Mouse (Mus musculus): ENCODE data around the gene Prss36.

Gene Prss36

DNA sequence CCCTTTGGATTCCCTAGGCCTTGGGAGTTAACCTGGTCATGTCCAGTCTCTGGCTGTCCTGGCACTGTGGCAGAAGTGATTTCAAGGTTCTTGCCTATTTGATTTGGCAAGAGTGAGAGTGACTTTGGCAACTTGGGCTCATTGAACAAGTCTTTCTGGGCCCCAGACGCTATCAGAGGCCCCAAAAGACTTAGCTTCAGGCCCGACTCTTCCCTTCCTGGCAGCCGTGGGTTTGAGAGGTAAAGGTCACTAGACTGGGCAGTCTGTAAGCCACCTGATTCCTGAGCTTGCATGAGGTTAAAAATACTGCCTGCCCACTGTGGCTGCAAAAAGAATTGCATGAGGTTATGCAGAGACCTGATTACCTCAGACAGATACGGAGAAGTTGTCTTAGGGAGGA, 37.9 kb downstream of the Prss36 start:
- CTCF ChIA-PET: interaction anchor here (0.6 kb wide), 1 partner anchor 743 kb away, joined by 4 read pairs; no protein-coding TSS in a partner anchor

DNA sequence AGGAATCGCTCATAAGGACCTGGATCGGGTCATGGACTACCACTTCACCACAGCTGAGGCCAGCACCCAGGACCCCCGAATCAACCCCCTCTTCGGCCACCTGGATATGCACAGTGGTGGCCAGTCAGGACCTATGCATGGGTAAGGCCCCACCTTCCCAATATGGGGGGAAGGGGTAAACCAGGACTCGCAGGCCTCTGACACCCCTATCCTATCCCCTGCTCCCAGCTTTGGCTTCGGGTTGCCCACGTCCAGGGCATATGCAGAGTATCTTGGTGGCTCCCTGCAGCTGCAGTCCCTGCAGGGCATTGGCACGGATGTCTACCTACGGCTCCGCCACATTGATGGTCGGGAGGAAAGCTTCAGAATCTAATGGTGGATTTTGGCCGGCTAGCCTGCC, 38.6 kb downstream of the Prss36 start:
- CTCF ChIA-PET: no interaction called here

DNA sequence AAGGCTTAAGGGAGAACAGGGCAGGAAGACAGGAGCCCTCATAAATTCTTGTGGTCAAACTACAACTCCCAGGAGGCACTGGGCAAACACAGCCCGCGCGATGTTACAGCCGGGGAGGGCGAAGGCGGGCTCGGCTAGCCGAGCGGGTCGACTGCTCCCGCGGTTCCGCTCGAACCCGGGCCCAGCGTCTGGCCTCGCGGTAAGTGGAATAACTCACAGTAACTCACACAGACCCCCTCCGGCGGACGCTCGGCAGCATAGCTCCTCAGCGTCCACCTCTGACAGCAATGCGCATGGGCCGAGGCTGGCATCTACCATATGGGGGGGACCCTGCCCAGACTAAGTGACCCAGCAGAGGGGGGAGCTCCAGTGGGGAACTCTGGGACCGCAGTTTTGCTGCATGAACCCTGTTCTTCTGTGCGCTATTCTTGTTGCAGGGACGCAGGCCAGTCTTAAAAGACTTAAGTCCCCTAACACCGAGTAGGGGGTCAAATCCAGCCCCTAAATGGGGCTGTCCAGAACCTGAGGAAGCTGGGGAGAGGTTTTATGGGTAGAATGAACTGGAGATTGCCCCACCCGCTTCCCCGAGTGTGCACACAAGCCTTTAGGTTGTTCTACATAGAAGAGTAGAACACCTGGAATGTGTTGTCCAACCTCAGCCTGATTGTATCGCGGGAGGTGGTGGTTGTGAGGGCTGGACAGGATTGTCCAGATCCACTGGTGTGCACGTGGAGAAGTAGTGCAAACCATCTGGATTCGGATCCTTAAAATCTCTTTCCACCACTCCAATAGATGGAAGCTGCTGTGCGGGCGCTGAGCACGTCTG, 42.3 kb downstream of the Prss36 start, which contains the start of gene Bckdk:
Gene Bckdk (plus strand): TSS at position 112 of the 826 bp plus-strand sequence.
- CTCF ChIA-PET: interaction anchor here (0.6 to 1.7 kb wide), 4 partner anchors 8 to 88 kb away, joined by 3 to 5 read pairs (median 3); partner anchors contain the start of gene Kat8

DNA sequence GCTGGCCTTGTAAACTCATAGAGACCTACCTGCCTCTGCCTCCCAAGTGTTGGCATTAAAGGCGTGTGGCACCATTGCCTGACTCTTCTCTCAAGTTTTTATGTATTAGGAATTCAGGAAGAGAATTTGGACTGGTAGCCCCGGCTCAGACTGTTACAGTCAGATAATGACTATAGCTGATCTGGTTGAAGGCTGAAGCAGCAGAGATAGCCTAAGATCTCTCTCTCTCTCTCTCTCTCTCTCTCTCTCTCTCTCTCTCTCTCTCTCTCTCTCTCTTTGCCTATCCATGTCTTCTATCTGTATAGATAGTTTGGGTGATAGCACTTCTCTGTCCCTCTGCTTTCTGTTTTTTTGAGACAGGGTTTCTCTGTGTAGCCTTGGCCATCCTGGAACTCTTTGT, 44.8 kb downstream of the Prss36 start:
- CTCF ChIA-PET: interaction anchor here (0.6 kb wide), 1 partner anchor 1703 kb away, joined by 4 read pairs; no protein-coding TSS in a partner anchor

DNA sequence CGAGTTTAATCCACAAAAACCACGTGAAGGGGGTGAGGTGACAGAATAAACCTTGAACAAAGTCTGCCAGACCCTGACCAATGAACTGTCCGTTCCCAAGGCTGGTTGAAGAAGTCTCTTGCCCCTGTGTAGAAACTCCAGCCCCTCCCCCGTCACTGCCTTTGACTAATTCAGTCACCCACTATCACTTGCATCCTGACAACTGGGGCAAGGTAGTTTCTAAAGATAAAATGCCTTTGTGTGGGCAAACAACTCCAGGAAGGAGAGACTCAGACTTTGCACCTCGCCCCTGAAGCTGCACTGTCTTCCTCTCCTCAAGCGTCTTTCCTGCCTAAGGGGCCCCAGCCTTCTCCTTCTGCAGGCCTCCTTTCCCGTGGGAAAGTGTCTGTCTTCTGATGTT, 46.5 kb downstream of the Prss36 start:
- CTCF ChIA-PET: no interaction called here

DNA sequence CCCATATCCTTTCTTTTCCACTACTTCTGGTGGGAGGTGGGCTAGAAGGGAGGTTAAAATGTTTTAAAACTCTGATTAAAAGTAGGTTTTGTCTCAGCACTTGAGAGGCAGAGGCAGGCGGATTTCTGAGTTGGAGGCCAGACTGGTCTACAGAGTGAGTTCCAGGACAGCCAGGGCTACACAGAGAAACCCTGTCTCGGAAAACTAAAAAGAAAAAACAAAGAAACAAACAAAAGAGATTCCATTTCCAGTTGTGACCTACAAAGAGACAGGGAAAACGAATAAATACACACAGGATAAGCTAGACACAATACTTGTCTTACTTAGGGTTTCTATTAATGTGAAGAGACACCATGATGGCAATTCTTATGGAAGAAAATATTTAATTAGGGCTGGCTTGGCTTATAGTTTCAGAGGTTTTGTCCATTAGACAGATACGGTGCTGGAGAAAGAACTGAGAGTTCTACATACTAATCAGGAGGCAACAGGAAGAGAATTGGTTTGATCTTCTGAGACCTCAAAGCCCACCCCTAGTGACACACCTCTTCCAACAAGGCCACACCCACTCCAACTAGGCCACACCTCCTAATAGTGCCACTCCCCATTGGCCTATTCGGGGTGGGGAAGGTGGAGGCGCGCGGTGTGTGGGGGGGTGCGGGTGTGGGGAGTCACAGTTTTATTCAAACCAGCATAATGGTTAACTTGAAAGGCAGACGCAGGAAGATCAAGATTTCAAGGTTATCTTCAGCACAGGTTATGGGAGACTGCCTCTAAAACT, 48.2 kb downstream of the Prss36 start:
- CTCF ChIA-PET: no interaction called here

DNA sequence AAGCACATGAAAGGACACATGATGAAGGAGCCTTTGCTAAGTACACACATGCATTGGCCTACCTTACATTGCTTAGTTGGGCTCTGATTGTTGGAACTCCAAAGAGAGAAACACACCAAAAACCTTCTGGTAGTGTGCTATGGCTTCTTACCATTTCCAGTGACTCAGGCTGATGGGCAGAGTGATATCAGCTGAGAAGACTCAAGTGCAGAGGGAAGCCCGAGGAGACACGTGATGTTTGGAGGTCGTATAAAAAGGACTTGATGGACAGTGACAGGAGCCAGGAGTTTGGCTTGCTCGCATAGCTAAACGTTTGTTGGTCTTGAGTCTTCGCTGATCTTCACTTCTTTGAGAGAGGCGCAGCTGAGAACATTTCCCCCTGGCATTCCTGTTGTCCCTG, 49.0 kb downstream of the Prss36 start:
- CTCF ChIA-PET: no interaction called here

DNA sequence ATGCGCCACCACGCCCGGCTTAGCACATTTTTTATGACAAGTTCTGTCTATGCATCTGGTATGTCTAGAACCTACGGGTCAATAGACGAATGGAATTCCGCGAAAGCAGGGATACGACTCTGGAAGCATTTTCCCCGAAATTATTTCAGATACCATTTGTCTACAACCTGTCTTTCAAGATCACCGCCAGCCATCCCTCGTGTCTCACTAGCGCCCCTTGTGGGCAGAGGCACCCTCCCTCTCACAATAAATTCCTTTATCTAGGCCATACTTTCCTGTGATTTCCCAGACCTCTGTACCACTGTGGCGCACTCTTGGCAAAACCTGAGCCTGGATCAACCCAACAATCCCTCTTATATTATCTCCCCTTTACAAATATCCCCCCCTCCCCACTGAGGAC, 50.1 kb downstream of the Prss36 start:
- CTCF ChIA-PET: interaction anchor here (0.7 to 0.8 kb wide), 2 partner anchors 16 to 95 kb away, joined by 3 to 7 read pairs; no protein-coding TSS in a partner anchor

DNA sequence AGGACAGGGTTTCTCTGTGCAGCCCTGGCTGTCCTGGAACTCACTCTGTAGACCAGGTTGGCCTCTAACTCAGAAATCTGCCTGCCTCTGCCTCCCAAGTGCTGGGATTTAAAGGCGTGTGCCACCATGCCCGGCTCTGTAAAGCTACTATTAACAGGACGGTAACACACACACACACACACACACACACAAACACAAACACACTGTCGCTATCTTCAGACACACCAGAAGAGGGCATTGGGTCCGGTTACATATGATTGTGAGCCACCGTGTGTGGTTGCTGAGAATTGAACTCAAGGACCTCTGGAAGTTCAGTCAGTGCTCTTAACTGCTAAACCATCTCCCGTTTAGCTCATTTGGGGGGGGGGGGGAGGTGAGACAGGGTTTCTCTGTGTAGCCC, 50.6 kb downstream of the Prss36 start:
- CTCF ChIA-PET: interaction anchor here (0.6 to 1.1 kb wide), 6 partner anchors 22 to 1146 kb away, joined by 4 to 9 read pairs (median 6); no protein-coding TSS in a partner anchor

DNA sequence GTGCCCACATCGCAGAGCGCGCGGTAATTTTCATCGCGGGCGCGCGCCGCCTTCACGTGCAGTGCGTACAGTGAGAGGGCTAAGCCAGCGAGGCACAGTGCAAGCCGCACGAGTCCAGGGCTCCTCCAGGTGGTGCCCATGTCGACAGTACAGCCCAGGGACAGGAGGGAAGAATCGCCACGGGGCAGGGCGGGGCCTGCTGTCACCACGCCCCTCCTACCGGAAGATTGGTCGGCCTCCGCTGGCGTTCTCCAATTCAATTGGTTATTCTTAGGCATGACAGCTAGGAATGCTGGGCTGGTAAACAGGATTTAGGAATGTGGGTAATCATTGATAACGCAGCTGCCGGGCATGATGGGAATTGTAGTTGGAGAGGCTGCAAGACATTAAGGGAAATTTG, 51.1 kb downstream of the Prss36 start, which contains the start of the genes Gm21974 and Vkorc1:
Gene Gm21974 (minus strand): TSS at position 13 of the 400 bp plus-strand sequence.
Gene Vkorc1 (minus strand): TSS at position 176 of the 400 bp plus-strand sequence.
- CTCF ChIA-PET: interaction anchor here (0.6 to 1.1 kb wide), 6 partner anchors 22 to 1145 kb away, joined by 4 to 9 read pairs (median 6); no protein-coding TSS in a partner anchor

DNA sequence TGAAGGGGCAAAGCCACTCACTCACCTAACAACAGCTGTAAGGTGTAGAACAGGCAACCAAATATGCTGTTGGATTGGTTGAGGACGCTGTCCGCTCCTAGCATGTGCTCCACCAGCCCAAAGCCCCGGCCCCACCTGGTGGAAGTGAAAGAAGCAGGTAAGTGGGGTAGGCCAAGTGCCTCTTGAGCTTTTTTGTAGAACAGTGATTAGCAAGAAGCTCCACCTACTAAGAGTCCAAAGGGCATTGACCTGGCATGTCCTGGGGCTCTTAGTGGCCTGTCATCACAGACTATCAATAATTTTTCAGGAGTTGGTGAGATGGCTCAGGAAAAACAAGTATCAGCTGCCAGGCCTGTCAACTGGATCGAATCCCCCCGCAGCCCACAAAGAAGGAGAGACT, 52.0 kb downstream of the Prss36 start:
- CTCF ChIA-PET: interaction anchor here (0.5 kb wide), 1 partner anchor 72 kb away, joined by 4 read pairs; no protein-coding TSS in a partner anchor

DNA sequence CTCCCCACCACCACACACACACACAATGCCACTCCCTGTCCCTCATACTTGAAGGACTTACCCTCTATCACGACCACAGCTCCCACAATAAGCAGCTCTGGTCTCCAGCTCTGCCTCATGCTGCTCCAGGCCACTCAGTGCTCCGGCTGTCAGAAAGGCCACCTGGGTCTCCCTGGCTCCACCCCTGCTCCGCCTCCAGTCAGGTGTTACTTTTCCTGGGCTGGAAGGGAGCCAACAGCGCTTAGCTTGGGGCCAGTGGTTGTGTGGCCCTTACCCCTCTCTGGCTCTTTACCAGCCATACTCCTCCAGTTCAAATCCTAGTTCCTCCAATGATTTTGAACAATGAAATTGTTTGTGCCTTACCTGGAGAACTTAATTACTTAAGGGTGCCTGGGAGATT, 55.7 kb downstream of the Prss36 start, which contains the start of gene Prss53:
Gene Prss53 (minus strand): TSS at position 173 of the 400 bp plus-strand sequence.
- CTCF ChIA-PET: no interaction called here

DNA sequence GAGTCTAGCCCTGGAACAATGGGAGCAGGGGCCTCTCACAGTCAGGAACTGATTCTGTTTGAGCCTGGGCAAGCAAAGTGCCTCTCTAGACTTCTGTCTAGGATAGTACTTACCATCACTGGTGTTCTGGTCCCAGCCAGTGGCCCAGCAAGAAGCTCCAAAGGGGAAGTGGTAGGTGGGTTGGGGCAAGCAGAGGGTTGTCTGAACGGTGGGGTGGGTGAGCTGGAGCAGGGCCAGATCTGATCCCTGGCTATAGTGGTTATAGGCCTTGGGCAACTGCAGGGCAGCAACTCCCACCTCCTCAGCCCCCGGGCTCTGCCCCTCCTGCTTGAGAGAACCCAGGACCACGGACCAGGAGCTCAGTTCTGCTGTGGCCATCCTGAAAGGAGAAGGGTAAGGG, 57.7 kb downstream of the Prss36 start:
- CTCF ChIA-PET: no interaction called here

DNA sequence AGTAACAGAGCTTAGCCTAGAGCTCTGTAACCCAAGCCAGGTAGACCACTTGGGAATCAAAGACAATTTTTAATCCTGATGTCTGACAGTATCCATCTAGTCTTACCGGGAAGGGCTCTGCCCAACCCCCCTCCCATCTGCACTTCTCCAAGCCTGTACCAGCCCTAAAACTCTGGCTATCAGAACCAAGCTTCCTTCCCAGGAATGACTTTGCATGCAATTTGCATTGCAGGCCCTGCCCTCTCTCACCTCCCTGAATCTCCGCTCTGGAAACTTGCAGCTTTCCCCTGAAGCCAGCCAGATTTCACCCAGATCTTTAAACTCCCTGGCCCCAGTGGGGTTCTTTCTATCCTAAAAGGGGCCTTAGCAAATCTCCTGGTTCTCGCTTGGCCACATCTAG, 58.7 kb downstream of the Prss36 start:
- CTCF ChIA-PET: no interaction called here

DNA sequence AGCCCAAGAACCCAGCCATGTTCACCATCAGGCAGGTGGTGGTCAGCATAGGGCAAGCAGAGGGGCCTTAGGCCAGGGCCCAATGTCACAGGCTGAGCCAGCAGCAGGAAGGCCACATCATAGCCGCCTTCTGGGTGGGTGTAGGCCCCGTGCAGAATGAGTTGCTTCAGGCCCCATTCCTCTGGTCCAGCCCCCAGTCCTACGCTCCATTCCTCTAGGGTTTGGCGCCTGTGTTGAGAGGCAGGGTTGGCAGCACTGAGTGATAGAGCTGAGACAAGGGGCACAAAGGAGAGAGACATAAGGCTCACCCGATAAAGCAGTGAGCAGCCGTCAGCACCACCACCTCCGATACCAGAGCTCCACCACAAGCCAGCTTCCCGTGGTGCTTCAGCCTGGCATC, 59.3 kb downstream of the Prss36 start:
- CTCF ChIA-PET: no interaction called here

DNA sequence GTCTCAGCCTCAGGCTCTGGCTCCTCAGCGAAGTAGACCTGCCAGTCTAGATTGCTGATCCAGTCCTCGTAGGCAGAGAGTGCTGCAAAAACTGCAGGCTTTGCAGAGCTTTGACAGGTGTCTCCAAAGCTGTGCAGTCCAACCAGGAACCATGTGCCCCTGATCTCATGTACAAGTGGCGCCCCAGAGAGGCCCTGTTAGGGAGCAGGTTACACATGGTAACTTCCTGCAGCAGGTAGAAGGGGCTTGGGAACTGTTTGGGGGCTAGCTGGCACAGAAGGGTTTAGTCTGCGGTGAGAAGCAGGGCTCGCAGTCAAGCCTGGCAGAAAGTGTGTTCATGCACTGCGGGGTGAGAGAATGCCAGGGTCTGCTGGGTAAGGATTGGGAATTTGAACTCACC, 60.0 kb downstream of the Prss36 start:
- CTCF ChIA-PET: no interaction called here

DNA sequence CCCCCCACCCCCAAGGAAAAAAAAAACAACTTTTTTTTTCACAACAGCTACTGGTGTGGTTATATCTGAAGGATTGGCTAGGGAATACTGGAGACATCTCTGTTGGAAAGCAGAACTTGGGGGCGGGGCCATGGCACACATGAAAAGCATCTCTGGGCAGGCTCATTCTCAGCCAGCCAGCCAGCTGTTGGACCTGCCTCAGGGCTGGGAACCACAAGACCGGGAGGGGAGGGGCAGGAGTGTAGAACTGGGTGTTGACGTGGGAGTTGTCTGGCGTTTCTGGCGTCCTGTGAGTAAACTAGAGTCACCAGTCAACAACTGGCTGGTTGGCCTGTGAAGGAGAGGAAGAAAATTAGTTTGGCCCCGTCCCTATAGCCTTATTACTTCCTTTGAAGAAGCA, 60.6 kb downstream of the Prss36 start:
- CTCF ChIA-PET: interaction anchor here (0.6 kb wide), 1 partner anchor 15 kb away, joined by 5 read pairs; no protein-coding TSS in a partner anchor

All from spleen, embryonic (tissue).